Mouse (Mus musculus): ENCODE results near the gene Vps26a. TPM values are rescaled to one million over a fixed set of nuclear protein-coding genes. Genes with fewer than 3 reads are reported as not detected.

Gene Vps26a
- total RNA-seq, 2 experiments from 2014 or later = 50.6 to 59.9 TPM

DNA sequence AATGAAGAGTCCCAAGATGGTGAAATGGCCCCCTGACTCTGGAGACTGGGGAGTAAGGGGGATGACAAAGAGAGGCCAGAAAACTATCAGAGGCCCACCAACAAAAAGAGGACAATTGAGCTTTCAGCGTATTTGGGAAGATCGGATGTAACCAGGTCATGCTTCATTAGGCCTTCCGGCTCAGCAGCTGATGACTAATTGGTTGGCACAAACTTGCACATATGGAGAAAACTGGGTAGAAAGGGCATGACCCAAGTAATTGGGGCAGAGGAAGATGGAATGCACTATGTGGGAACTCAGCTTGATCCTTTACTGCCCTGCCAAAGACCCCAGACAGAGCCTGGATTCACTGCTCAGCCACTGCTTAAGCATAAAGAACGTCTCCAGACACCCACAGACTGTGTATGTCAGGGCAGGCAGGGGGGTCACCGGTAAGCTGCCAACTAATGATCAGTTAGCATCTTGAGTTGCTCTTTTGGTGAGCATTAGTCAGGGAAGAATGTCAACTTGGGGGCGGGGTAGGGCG, 67.7 kb downstream of the Vps26a start:
- no peak for DNase-seq

GRCm38 (mm10) chr10:62413606-62413982, 73.0 kb downstream of the Vps26a start:
- no peak for DNase-seq

- DNase-seq = no peak
These were observed 73.5 kb downstream of the Vps26a start for GRCm38 (mm10) chr10:62412906-62413605.

DNA sequence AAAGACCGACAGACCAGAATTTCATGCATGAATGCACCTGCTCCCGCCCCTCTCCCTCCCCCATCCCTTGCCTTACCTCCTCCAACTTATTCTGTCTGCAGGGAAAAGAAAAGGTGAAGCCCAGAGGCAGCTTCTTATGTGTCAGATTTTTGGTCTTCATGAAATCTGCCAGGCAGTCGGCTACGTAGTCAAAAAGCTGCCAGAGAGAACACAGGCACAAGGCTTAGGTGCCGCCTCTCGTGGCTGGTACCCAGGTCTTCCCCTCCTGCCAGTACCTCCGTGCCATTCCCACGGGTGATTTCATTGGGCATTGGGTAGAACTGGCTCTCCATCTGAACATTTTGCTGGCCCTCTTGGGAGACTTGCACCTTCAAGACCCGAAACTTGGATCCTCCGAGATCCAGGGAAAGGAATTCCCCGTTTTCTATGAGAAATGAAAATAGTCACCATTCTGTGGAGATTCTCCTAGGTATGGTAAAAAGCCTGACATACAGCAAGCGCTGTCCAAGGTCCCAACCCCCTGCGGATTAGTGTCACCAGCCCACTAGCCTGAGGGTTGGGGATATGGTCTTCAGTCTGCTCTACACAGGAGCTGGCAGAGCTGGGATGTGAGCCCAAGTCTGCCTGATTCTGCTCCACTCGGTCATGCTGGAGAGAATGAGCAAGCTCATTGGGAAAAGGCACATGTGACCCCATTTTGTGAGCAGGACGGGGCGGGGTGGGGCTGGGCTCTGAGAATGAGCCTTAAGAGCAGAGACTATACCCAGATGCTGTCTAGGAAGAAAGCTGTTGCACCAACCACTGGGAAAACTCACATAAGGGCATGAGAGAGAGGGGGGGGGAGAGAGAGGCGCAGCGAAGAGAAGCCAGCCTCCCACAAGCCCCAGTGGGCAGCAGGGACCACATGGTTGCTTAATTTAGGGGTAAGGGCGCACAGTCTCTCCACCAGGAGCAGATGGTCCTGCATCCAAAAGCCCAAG, 74.9 kb downstream of the Vps26a start:
- DNase-seq = no peak

GRCm38 (mm10) chr10:62410943-62411342, 75.7 kb downstream of the Vps26a start:
- DNase-seq = peak; percentile 73 to 79

Other genes with a start within 250 kb of the Vps26a start
- gene Tacr2, start 234.4 kb downstream of the Vps26a start, total RNA-seq (2021) = 10 to 100 TPM; 21.9 to 46.0 TPM
- 10 to 100 TPM; 25.3 to 25.9 TPM for gene Hk1, start 106.9 kb downstream of the Vps26a start, total RNA-seq (2021)
- not detected for gene Hkdc1, start 64.3 kb downstream of the Vps26a start, total RNA-seq (2021)
- gene 4930507D05Rik, start 37.3 kb downstream of the Vps26a start, total RNA-seq (2021) = under 1 TPM; 0.43 to 0.53 TPM
- 10 to 100 TPM; 28.9 to 34.1 TPM for gene Supv3l1, start 37.1 kb downstream of the Vps26a start, total RNA-seq (2021)
- 10 to 100 TPM; 40.5 to 65.4 TPM for gene Srgn, start 40.6 kb upstream of the Vps26a start, total RNA-seq (2021)
- gene Kif1bp, start 91.7 kb upstream of the Vps26a start, total RNA-seq (2021) = 10 to 100 TPM; 54.4 to 56.1 TPM
- 10 to 100 TPM; 70.3 to 85.0 TPM for gene Ddx21, start 115.5 kb upstream of the Vps26a start, total RNA-seq (2021)
- gene Ddx50, start 164.4 kb upstream of the Vps26a start, total RNA-seq (2021) = 100 to 1,000 TPM; 121 to 124 TPM
- gene Stox1, start 239.3 kb upstream of the Vps26a start, total RNA-seq (2021) = under 1 TPM; 0.46 to 0.70 TPM

Data from adrenal gland, postnatal 36 days (tissue).